In the genomic region with DNA sequence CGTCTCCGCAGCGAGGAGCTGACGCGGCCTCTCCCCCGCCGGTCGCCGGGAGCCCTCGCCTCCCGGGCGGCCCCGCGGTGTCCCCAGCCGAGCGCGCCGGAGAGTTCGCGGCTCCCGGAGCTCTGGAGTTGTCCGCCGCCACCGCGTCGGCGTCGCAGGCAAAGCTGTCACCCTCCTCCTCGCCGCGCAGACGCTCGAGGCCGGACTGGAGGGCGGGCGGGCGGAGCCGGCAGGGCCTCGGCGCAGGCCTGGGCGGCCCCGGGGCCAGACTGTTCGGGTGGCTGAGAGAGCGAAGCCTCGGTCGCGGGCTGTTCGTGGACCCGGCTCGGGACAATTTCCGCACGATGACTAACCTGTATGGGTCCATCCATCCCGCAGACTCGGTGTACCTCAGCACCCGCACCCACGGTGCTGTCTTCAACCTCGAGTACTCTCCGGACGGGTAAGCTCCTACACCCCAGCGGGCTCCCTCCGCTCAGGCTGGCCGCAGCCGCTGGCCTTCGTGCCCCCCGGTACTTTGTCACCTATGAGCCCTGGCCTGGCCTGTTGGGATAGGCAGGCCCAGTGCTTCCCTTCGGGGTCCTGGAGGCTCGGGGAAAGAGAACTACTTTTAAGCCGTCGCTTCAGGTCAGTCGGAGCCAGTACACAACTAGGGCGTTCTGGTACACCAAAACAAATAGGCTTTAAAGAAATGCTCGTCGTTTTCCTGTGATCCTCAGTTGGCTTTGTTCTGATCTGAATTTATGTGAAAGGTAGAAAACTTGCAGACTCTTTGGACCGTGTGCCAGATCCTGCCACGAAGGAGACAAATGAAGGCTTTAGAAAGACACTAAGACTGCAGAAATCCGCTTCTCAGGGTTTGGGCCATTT, we compare ENCODE assay signal across 8 mouse cellular contexts. TPM values are rescaled to one million over a fixed set of nuclear protein-coding genes. Genes with fewer than 3 reads are reported as not detected.
DNase-seq lines count a peak whose midpoint lies in the region; ATAC-seq lines count a peak whose summit lies in the region.

A gene (minus strand): TSS at position 447 of the 870 bp plus-strand sequence.

- H3K36me3 ChIP-seq in intestine, embryonic 15.5 days, result no peaks in the 10 kb centered on the region
- H3K36me3 ChIP-seq in stomach, embryonic 14.5 days (ENCODE audit: control insufficient read depth, insufficient read depth, low read length), result no peaks in the 10 kb centered on the region

- H3K27ac ChIP-seq in intestine, embryonic 15.5 days, result peak within 1 kb of the TSS; percentile 96
- H3K27ac ChIP-seq in stomach, embryonic 14.5 days (ENCODE audit: low read length), result peak within 1 kb of the TSS; percentile 98

- peak; percentile 38 for DNase-seq in ovary, postnatal 14 days (ENCODE audit: low spot score)
- DNase-seq in ovary, postnatal 36 days (ENCODE audit: low spot score), result no peak
- DNase-seq in cerebellum, adult 9-10 months, result peak; percentile 33
- peak; percentile 50 for DNase-seq in gastrocnemius, postnatal 14 days
- peak; percentile 43 for DNase-seq in left cerebral cortex, postnatal 4 days
- peak; percentile 36 for DNase-seq in mesoderm, embryonic 11.5 days (ENCODE audit: low read depth, low spot score)

- ATAC-seq in intestine, embryonic 15.5 days, result peak; percentile 93
- peak; percentile 84 for ATAC-seq in stomach, embryonic 14.5 days (ENCODE audit: insufficient number of reproducible peaks, insufficient read depth, low FRiP score, low read depth)

- under 1% methylated on average over 59 of the region's 76 CpGs for WGBS in intestine, embryonic 15.5 days
- WGBS in stomach, embryonic 14.5 days, result under 1% methylated on average over 71 of the region's 76 CpGs

- intact Hi-C loops in gastrocnemius, postnatal 14 days (cut with DNase I; ENCODE audit: low total_unique reads), result no loop called here
- intact Hi-C loops in left cerebral cortex, postnatal 4 days (cut with DNase I), result no loop called here

- peaks cover 9% of the 10 kb centered on the region; the same call in 1 of the 2 replicates for H3K4me1 ChIP-seq in intestine, embryonic 15.5 days (replicated peaks)
- H3K4me1 ChIP-seq in stomach, embryonic 14.5 days (ENCODE audit: control insufficient read depth, insufficient read depth, low read length), result peaks cover 18% of the 10 kb centered on the region

- H3K4me2 ChIP-seq in intestine, embryonic 15.5 days (replicated peaks), result peak within 1 kb of the TSS; percentile 82
- H3K4me2 ChIP-seq in stomach, embryonic 14.5 days (replicated peaks; ENCODE audit: low read depth, low read length), result peak within 1 kb of the TSS; percentile 53

- no peaks in the 10 kb centered on the region for H3K9me3 ChIP-seq in intestine, embryonic 15.5 days
- no peaks in the 10 kb centered on the region for H3K9me3 ChIP-seq in stomach, embryonic 14.5 days (ENCODE audit: control insufficient read depth, low read depth, low read length)

- peak within 1 kb of the TSS; percentile 74 for H3K9ac ChIP-seq in intestine, embryonic 15.5 days
- H3K9ac ChIP-seq in stomach, embryonic 14.5 days (replicated peaks; ENCODE audit: low read depth, low read length), result peak within 1 kb of the TSS; percentile 98

- H3K27me3 ChIP-seq in intestine, embryonic 15.5 days (replicated peaks), result no peaks in the 10 kb centered on the region
- H3K27me3 ChIP-seq in stomach, embryonic 14.5 days (ENCODE audit: control insufficient read depth, insufficient read depth, low read length), result no peaks in the 10 kb centered on the region

- peak within 1 kb of the TSS; percentile 97 for H3K4me3 ChIP-seq in intestine, embryonic 15.5 days (replicated peaks)
- peak within 1 kb of the TSS; percentile 94 for H3K4me3 ChIP-seq in stomach, embryonic 14.5 days (ENCODE audit: low read depth, low read length)

RNA-seq across cellular contexts. Expression of the gene that starts here (rescaled TPM):
- 10 to 100 TPM in 1 of 2 experiments, 1 to 10 TPM in 1; 8.2 to 11.7 TPM for total RNA-seq in gastrocnemius, postnatal 14 days (2021)
- polyA plus RNA-seq in intestine, embryonic 15.5 days (2015; fragmentation: Nextera tagmentation; extraction: Ambion mirVana), result 75.4 and 90.4 TPM in 2 replicates
- total RNA-seq in left cerebral cortex, postnatal 4 days (2021), result 10 to 100 TPM; 13.4 to 13.7 TPM
- 71.9 and 78.8 TPM in 2 replicates for polyA plus RNA-seq in stomach, embryonic 14.5 days (2014; fragmentation: Nextera tagmentation; extraction: Ambion mirVana)
